Mouse (Mus musculus) kidney, embryonic 14.5 days (tissue): ENCODE measurements around the gene Mycbp. TPM values are rescaled to one million over a fixed set of nuclear protein-coding genes. Genes with fewer than 3 reads are reported as not detected.

Experiments used
- ATAC-seq: fragments of 200-750 bp; cut with Nextera tagmentation; 2 replicates; pipeline ENCODE4 v1.8.0; 2017; ENCODE audit warnings: moderate number of reproducible peaks, mild to moderate bottlenecking, moderate TSS enrichment, moderate library complexity; ENCODE audit not compliant: low FRiP score, low TSS enrichment
- H3K27ac ChIP-seq: fragments of 300-500 bp; sonication (generic); 2 replicates; pipeline ENCODE4 v1.5.1; 2014; ENCODE audit warnings: low read depth, mild to moderate bottlenecking, low read length, moderate library complexity, mixed read lengths
- H3K27me3 ChIP-seq: fragments of 300-500 bp; sonication (generic); 2 replicates; pipeline ENCODE4 v1.6.1; 2014; ENCODE audit warnings: mild to moderate bottlenecking, low read length; ENCODE audit not compliant: control insufficient read depth, insufficient read depth
- H3K36me3 ChIP-seq: fragments of 300-500 bp; sonication (generic); 2 replicates; pipeline ENCODE4 v1.6.1; 2014; ENCODE audit warnings: low read length, mixed read lengths; ENCODE audit not compliant: control insufficient read depth, insufficient read depth
- H3K4me1 ChIP-seq: fragments of 300-500 bp; sonication (generic); 2 replicates; pipeline ENCODE4 v1.6.1; 2014; ENCODE audit warnings: low read length, mixed read lengths; ENCODE audit not compliant: control insufficient read depth, insufficient read depth
- H3K4me2 ChIP-seq: fragments of 300-500 bp; sonication (generic); replicated peaks from 2 replicates; pipeline ENCODE4 v1.6.1; 2014; ENCODE audit warnings: low read depth, mild to moderate bottlenecking, low read length
- H3K4me3 ChIP-seq: fragments of 300-500 bp; sonication (generic); 2 replicates; pipeline ENCODE4 v1.5.1; 2014; ENCODE audit warnings: mild to moderate bottlenecking, low read length
- H3K9ac ChIP-seq: fragments of 300-500 bp; sonication (generic); 2 replicates; pipeline ENCODE4 v1.6.1; 2014; ENCODE audit warnings: low read depth, mild to moderate bottlenecking, low read length, moderate library complexity
- H3K9me3 ChIP-seq: fragments of 300-500 bp; sonication (generic); 2 replicates; pipeline ENCODE4 v1.6.1; 2016; ENCODE audit warnings: low read length; ENCODE audit not compliant: control insufficient read depth
- WGBS: fragments of 180-500 bp; shearing (Covaris S2); extraction: QIAGEN DNeasy Blood & Tissue Kit; methylation state at CpG from one replicate; pipeline ENCODE4 v1.1.7; 2014; 5-methylcytosine and 5-hydroxymethylcytosine counted together
- polyA plus RNA-seq: library from polyadenylated mRNA; unstranded; fragments of >200 nt; fragmentation: Nextera tagmentation; extraction: Ambion mirVana; gene quantifications from 2 replicates; pipeline ENCODE4 v1.2.1, GENCODE M21; 2014

The Mycbp gene
- polyA plus RNA-seq: 76.5 and 91.2 TPM in 2 replicates

DNA sequence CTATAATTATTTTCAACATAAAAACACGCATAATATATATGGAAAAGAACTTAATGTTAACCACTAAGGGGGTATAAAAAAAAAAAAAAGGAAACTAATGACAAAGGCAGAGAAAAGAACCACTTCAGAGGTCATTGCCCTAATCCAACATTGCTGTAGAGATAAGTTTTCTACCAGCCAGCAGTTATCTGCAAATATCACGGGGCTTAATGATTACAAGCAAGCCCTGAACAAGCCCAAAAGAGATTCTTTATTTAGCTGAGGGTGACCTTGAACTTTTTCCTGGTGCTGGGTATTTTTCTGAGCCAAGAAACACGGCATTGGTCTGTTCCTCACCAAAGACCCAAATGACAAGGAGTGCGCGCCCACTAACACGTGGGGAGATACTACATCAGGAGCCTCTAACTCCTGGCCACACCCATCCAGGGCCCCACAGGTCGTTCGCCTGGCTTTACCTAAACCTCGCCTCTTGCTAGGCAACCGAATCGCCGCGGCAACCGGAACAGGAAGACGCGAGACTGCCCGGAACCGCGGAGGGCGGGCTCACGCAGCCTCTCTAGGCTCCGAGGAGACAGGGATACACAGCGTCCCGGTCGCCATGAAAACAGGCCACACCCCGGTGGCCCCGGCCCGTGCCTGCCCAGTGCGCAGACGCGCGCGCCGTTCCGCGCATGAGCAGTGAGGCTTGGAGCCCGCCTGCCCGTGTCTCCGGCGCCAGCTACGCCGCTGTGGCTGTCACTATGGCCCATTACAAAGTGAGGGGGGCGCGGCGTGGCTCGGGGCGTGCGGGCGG lies at the start of gene Mycbp:
TSS of gene Mycbp (plus strand) at position 500 of the 793 bp plus-strand sequence.
- peak within 1 kb of the TSS; percentile 86 for H3K4me3 ChIP-seq
- peak within 1 kb of the TSS; percentile 77 for H3K27ac ChIP-seq
- peak within 1 kb of the TSS; percentile 64 for H3K4me2 ChIP-seq
- 2% methylated on average over 46 of the region's 49 CpGs for WGBS
- peaks cover 9% of the 10 kb centered on the region; the same call in 1 of the 2 replicates for H3K36me3 ChIP-seq
- peaks cover 9% of the 10 kb centered on the region; the same call in 1 of the 2 replicates for H3K4me1 ChIP-seq
- ATAC-seq: peak; percentile 100
- peak within 1 kb of the TSS; percentile 85 for H3K9ac ChIP-seq
- H3K27me3 ChIP-seq: no peaks in the 10 kb centered on the region
- no peaks in the 10 kb centered on the region for H3K9me3 ChIP-seq

DNA sequence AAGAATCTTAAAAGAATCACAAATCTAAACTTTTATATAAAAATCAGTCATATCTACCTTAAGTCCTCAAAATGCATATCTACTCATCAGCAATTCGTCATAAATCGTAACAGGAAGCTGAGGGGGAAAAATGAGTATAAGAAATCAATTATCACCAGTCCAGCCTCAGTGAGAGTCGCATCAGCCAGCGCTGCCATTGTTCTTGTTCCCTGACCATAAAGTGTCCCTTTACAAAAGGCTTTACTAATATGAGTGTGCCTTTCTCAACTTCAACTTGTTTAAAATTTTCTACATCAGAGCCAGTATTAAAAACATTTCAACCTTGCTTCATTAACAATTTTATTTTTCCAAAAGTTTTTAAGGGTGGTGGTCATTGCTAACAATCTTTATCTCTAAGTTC lies 47.7 kb upstream of the Mycbp start:
- Histone ChIP-seq H3K4me1 (no peaks in the 10 kb centered on the region), H3K27ac (no peak overlapping the region)
- WGBS: 67% methylated on average over 4 of the region's 4 CpGs

DNA sequence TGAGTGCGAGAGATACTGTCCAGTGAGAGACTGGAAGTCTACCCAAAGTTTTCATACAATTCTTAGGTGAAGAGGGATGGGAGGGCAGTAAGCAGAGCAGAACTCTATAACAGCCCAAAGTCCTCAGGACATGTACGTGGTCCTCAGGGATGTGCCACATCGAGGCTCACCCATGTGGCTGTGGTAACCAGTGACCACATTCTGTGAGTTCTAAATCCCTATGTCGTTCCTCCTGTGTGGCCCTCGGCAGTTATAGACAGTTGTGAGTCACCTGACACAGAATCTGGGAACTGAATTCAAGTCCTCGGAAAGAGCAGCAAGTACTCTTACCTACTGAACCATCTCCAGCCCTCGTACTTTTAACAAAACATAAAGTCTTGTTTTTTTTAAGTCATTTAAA lies 46.5 kb upstream of the Mycbp start:
- WGBS: 84% methylated on average over 7 of the region's 7 CpGs
- no peak overlapping the region for H3K27ac ChIP-seq
- H3K9me3 ChIP-seq: no peaks in the 10 kb centered on the region
- no peaks in the 10 kb centered on the region for H3K36me3 ChIP-seq
- H3K27me3 ChIP-seq: no peaks in the 10 kb centered on the region
- H3K9ac ChIP-seq: no peak overlapping the region
- H3K4me2 ChIP-seq: no peak overlapping the region
- ATAC-seq: no peak
- no peak overlapping the region for H3K4me3 ChIP-seq
- no peaks in the 10 kb centered on the region for H3K4me1 ChIP-seq

More for the DNA sequence above, 47.7 kb upstream of the Mycbp start:
- Histone ChIP-seq H3K9me3 (no peaks in the 10 kb centered on the region), H3K4me2 (no peak overlapping the region), H3K4me3 (no peak overlapping the region), H3K9ac (no peak overlapping the region), H3K36me3 (no peaks in the 10 kb centered on the region), H3K27me3 (no peaks in the 10 kb centered on the region)
- no peak for ATAC-seq

DNA sequence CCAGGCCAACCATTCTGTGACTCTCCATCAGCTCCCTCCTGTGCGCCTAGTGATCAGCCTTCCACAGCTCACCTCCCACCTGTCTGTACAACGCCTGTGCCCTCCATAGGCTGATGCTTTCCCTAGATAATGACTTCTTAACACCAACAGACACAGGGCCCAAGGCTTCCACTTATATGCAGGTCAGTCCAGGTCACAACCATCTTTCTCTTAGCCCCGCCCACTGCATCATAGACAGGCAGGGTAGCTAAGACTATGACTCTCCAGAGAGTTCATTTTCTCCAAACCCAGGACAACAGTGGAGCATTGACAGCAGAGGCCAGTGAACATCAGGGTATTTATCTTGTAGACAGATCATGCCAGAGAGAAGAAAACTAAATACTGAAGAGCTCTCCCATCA lies 45.3 kb upstream of the Mycbp start, which contains the start of gene 4933427I04Rik:
TSS of gene 4933427I04Rik (plus strand) at position 301 of the 400 bp plus-strand sequence.
- no peak within 1 kb of the TSS for H3K27ac ChIP-seq
- ATAC-seq: no peak
- no peaks in the 10 kb centered on the region for H3K4me1 ChIP-seq
- no peaks in the 10 kb centered on the region for H3K27me3 ChIP-seq
- H3K4me3 ChIP-seq: no peak within 1 kb of the TSS
- no peaks in the 10 kb centered on the region for H3K36me3 ChIP-seq
- H3K4me2 ChIP-seq: no peak within 1 kb of the TSS
- no peaks in the 10 kb centered on the region for H3K9me3 ChIP-seq
- WGBS: 76% methylated on average over 3 of the region's 3 CpGs
- H3K9ac ChIP-seq: no peak within 1 kb of the TSS

DNA sequence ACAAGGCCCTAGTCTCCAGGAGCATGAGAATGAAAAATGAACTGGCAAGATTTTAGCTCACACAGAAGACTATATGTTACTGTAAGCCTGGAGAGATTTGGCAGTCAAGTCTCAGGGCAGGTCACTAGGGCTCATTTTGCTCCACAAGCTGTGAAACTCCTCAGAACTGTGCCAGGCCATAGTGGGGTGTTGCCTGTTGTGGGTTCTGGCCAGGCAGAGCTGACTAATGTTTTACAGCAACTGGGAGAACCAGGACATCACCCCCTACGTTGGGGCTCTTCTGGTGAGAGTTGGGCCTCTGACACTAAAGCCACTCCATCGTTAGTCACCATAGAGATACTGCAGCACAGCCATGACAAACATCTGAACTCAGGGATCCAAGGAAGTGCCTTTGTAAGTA lies 44.8 kb upstream of the Mycbp start:
- Histone ChIP-seq H3K36me3 (no peaks in the 10 kb centered on the region), H3K4me1 (no peaks in the 10 kb centered on the region), H3K27ac (no peak overlapping the region), H3K9me3 (no peaks in the 10 kb centered on the region), H3K4me3 (no peak overlapping the region), H3K27me3 (no peaks in the 10 kb centered on the region), H3K9ac (no peak overlapping the region), H3K4me2 (no peak overlapping the region)
- no peak for ATAC-seq
- WGBS: 57% methylated on average over 2 of the region's 2 CpGs

DNA sequence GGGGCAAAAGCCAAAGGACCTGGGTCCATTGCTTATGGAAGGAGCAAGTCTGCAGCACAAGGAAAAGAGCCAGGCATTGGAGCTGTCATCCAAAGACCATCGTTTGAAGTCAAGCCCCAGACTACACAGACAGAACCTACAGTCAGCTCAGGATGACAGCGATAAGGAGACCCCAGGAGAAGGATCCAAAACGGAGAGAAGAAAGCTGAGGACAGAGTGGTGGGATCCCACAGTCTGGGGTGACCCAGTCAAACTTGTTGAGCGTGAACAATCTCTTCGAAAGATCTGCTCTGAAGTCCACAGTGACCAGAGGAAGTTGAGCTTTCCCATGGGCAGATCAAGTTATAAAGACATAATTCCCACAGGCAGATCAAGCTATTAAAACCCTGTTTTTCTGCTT lies 44.0 kb upstream of the Mycbp start:
- H3K36me3 ChIP-seq: no peaks in the 10 kb centered on the region
- 86% methylated on average over 5 of the region's 5 CpGs for WGBS
- no peak overlapping the region for H3K9ac ChIP-seq
- no peak overlapping the region for H3K4me3 ChIP-seq
- H3K4me1 ChIP-seq: no peaks in the 10 kb centered on the region
- H3K27me3 ChIP-seq: no peaks in the 10 kb centered on the region
- no peak overlapping the region for H3K4me2 ChIP-seq
- no peaks in the 10 kb centered on the region for H3K9me3 ChIP-seq
- no peak overlapping the region for H3K27ac ChIP-seq
- ATAC-seq: no peak

DNA sequence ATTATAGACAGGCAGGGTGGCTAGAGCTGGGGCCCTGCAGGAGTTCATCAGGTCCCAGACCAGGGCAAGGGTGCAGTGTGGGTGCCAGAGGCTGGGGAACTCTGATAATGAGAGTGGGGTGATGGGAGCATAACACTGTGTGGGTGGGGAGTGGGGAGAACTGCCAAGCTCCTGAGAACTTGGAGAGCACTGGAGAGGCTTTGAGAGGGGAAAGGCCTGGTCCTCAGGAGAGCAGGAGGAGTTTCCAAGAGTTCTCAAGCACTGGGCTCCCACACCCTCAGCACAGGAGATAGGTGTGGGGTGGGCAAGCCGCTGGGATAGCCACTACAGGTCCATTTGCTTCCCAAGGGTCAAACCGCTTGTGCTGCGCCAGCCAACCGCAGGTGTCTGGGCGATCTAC lies 10.9 kb upstream of the Mycbp start:
- 90% methylated on average over 5 of the region's 5 CpGs for WGBS
- Histone ChIP-seq H3K27me3 (no peaks in the 10 kb centered on the region), H3K4me2 (no peak overlapping the region), H3K36me3 (no peaks in the 10 kb centered on the region), H3K4me1 (no peaks in the 10 kb centered on the region), H3K9me3 (no peaks in the 10 kb centered on the region), H3K27ac (no peak overlapping the region), H3K4me3 (no peak overlapping the region), H3K9ac (no peak overlapping the region)
- ATAC-seq: no peak

DNA sequence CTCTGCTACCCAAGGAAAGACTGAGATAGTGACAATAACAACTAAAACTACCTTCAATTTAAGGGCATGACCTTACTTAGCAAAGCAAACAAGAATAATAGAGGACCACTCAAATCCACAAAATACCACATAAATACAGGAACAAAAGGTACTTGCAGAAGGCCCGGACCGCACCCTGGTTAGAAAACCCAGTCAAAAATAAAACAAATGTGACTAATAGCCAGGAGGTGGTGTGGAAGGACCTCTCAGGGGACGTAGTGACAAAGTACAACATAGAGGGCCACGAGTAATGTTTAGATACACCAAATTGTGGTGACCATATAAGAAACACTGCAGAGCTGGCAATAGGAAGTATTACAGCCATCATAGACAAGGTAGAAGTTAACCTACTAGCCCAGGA lies 10.3 kb upstream of the Mycbp start:
- 79% methylated on average over 4 of the region's 4 CpGs for WGBS
- Histone ChIP-seq H3K9me3 (no peaks in the 10 kb centered on the region), H3K4me3 (no peak overlapping the region), H3K4me1 (no peaks in the 10 kb centered on the region), H3K27me3 (no peaks in the 10 kb centered on the region), H3K4me2 (no peak overlapping the region), H3K9ac (no peak overlapping the region), H3K27ac (no peak overlapping the region), H3K36me3 (no peaks in the 10 kb centered on the region)
- ATAC-seq: no peak

DNA sequence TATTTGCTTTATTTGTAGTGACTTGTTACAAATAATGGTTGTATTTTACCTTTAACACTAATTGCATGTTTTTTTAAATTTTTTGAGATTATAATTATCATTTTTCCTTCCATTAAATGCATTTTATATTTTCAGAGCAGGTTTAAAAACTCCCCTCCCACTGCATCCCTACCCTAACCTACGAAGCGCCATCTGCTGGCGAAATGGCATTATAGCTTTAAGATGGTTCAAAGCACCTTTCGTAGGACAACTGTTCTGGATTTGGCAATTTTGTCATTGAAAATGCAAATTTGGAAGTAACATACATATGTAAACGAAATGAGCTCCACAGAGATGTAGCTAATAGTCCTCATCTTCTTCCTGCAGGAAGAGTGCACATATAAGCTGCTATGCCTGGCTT lies 5.9 kb upstream of the Mycbp start:
- Histone ChIP-seq H3K4me2 (no peak overlapping the region), H3K9me3 (no peaks in the 10 kb centered on the region), H3K27ac (no peak overlapping the region), H3K9ac (no peak overlapping the region), H3K36me3 (no peaks in the 10 kb centered on the region), H3K4me1 (no peaks in the 10 kb centered on the region), H3K27me3 (no peaks in the 10 kb centered on the region), H3K4me3 (no peak overlapping the region)
- 10% methylated on average over 5 of the region's 5 CpGs for WGBS
- ATAC-seq: no peak
